Mouse (Mus musculus) spleen, postnatal 36 days (tissue): Measurements from ENCODE around the gene Enthd1.
A peak's percentile ranks its signal among the peaks of the same experiment; 100 is the strongest.

ENCODE experiments used
- DNase-seq, 2 experiments: peaks; one replicate each; pipeline ENCODE4 v3.0.0; 2022; ENCODE audit warnings: low spot score in 2 of 2, mixed read lengths in 1 of 2

The Enthd1 gene

DNA sequence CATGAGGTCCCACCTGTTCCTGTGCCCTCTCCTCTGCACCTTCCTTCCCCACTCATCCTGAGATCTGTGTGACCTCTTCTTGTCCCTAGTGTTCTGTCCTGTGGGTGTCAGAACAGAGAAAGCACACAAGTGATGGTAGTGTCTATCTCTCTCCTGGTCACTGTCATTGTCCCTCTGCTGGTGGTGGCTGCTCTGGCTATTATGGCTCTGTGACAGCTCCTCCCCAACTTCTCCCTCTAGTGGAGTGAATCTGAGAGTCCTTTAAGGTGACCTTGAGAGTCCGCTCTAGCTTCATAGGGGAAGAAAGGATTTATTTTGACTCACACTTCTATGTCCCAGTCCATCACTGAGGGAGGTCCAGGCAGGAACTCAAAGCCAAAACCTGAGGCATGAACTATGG, 79.4 kb downstream of the Enthd1 start:
- no peak for DNase-seq

DNA sequence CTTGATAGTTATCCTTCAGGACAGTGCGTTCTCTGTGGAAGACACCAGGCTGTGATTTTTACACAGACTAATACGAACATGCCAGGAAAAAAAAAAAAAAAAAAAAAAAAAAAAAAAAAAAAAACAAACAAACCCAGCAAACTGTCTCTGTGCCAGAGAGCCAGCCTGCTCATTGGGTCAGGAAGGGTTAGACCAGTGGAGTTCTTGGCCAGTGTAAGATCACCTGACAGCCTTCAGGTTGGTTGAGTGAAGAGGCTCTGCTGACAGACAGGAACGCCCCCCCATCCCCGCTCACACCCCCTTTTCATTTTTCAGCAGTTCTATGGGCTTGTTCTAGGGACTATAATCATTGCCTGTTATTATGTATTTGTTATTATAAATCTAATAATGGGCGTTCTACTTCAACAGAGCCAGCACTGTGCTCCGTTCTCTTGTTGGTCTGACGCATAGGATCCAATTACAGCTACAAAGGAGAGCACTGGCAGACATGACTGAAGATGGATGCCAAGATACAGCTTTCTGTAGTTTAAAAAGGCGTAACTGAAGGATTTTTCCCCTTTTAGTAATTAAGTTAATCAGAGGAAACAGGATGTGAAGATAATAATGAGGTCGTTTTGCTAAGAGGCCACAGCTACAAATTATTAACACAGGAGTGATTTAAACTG, 81.8 kb downstream of the Enthd1 start:
- no peak for DNase-seq

DNA sequence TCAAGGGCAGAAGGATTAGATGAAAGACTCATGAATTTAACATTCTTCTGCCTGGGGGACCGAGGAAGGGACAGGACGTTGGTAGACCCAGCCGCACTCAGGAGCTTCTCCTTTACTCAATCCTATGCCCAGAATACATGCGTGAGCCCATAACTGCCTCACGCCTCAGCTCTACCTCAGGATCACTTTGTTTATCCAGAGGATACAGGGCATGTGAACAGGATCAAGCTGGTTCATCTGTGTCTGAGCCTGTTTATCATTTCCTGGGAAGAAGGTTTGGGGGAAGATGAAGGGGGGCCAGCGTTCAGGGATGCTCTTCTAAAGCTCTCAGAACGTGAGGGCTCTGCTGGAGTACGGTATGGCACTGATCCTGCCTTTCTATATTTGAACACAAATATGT, 82.6 kb downstream of the Enthd1 start:
- DNase-seq, result no peak

DNA sequence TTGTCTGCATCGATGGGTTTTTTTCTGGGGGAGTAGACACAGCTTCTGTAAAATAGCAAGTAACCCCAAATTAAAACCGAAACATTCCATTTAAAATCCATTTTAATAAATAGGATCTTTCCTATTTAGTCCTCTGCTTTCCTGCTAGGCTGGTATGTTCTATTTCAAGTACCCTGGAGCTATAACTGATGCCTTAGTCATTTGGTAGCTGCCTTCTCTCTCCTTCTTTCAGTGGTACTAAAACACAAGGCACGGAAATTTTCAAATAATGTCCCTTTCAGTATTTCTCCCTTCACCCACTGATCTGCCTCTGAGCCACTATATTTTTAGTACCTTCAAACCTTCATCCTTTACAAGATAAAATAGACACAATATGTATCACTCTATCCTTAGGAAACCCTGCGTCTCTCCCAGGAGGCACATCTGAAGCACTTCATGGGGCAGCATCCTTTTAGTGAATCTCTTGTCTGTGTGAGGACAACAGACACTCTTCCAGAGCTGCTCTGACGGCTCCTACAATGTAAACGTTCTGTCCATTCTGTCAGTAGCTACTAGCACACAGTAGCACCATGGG, 90.4 kb downstream of the Enthd1 start:
- DNase-seq, result no peak

DNA sequence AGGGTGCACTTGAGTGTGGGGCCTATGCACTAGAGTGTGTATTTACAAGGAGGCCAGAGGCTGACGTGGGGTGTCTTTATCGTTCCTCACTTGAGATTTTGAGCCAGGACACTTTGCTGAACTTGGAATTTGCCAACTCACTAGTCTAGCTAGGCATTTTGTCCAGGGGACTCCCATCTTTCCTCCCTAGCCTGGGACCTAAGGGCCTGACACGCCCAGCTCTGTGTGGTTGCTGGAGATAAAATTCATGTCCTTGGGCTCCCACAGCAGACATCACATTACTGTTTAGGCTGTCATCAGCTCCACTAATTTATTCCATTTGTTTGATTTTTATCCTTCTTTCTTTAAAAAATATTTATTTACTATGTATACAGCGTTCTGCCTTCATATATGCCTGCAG, 97.1 kb downstream of the Enthd1 start:
- DNase-seq, result no peak

DNA sequence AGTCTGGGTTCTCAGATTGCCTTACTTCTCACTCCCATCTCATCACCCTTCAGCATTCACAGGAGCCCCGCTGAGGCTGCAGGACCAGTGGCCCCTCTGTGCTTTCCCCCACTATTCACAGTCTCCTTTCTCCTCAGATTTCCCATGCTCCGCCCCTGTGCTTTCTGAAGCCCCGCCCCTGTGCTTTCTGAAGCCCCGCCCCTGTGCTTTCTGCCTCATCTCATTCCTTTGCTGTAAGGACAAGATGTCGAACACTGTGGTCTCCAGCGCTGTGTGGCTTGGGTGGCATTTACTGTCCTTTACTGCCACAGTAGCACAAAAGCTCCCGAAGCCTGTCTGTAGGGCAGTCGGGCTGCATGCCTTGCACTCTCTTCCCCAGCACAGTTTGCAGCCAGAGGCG, 102.8 kb downstream of the Enthd1 start:
- DNase-seq, result no peak

DNA sequence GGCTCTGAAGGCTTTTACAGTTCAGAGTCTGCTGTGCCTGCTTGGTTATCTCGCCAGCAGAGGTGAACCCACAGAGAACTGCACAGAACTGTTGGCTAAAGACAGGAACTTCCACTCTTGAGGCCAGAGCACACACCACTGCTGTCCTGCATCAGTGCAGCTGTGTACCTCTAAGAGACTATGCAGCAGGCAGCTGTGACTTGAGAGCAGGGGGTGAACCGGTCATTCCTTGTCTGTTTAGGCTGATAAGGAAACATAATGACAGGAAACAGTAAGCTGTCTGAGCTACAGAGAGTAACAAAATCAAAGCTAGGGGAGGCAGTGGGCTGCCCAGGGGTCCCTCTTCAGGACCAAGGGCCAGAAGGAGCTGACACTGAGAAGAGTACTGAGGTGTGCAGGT, 103.5 kb downstream of the Enthd1 start:
- no peak for DNase-seq

DNA sequence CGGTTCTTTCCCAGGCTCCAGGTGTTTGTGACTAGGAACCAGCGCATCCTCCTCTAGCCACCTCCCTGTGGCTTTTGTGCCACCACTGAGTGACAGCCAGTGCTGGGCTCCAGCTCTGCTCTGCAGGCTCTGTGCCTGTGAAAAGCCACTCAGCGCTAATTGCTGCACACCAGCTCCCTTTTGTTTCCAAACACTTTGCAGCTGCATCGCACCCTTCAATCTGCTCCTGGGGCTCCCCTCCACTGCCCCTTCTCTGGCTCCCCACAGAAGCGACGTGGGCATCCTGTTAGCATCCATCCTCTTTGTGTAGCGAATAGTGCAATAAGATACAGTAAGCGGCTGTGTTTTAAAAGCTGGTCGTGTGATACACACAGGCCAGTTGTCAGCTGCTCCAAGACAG, 104.9 kb downstream of the Enthd1 start:
- no peak for DNase-seq

DNA sequence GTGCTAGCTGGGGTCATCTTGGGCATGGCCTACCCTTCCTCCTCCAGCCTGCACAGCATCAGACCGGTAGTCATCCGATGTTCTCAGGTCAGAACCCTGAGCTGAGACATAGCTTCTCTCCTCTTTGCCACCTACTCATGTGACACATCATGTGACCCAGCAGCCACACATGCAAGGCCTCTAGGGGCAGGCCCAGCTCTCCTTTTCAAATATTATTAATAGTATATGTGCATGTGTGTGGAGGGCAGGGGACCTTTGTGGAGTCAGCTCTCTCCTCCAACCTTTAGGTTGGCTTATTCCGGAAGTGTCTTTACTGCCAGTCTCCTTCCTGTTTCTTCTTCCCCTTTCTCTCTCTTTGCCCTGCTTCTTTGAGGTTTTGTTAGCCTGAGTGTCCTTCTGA, 107.0 kb downstream of the Enthd1 start:
- DNase-seq, result peak; percentile 49 to 53

DNA sequence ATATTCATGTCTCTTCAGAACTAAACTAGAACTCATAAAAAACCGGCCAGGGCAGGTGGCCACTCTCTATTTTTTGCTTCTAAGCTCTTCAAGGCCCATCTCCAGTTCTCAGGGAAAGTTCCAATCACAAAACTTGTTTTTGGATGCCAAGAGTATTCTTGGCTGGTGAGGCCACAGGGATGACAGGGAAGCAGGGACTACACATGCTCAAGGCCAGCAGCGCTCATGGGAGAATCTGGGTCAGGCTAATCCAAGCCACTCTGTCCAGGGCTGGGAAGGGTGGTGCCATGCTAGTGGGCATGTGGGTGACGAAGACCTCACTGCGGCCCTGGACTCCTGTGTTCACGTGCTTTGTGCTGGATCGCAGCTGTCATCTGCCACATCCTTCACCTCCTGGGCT, 110.5 kb downstream of the Enthd1 start:
- DNase-seq, result no peak

DNA sequence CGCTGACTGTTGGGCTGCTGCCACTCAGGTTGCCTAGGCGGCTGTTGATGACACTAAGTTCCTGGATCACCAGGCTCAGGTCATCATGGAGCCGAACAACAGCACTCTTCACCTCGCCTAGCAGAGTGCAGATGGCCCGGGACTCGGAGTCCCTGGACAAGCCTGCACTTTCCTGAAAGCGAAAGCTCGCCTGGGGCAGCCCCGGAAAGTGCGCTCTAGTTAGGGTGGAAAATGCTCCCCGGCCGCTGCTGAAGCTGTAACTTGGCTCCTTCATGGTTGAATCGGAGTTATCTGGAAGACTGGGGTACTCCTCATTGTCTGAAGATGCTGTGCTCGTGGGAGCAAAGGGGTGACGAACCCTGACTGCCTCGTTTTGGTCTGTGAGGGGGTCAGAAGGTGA, 112.5 kb downstream of the Enthd1 start:
- DNase-seq, result no peak

DNA sequence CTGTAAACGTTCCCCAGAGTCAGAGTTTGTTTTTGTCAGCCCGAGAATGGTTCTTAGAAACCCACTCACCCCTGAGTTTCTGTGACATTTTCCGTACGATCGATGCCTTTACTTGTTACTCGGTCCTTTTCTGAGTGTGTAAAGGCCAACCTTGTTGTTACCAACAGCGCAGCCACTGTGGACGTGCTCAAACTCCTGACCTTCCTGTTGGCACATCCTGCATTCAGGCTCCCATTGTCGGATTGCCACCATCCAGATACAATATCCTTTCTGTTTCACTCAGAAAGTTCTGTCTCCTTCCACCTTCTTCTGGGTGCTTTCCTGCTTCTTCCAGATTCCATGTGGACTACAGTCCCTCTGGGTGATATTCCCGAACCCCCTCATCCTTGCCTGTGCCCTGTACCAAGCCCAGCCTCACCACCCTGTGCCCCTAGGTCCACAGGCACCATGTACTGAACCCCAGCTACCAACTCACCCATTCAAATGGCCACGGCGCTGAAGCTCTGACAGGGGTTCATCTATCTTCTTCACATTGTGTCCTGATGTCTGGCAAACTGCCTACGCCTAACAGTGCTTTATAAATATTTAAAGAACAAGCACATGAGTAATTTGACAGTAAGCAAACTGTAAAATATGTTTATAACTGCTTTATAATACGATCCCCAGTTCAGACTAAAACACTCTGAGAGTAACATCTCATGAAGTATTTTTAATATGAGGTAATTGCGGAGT, 118.8 kb downstream of the Enthd1 start:
- no peak for DNase-seq

DNA sequence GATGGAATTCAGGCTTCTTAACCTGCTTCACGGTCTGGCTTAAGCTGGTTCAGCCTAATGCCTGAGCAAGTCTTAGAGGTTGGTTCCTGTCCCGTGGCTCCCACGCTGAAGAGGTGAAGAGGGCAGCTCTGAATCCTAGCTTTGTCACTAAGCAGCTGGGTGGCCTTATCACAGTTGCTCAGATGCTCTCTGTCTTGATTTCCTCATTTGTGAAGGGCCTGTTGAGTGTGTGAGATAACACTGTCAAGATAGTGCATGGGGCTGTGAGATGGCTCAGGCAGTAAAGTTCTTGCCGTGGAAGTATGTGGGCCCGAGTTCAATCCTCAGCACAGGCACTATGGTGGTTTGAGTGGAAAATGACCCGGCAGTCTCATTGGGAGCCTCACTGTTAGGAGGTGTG, 124.8 kb downstream of the Enthd1 start:
- DNase-seq, result no peak

DNA sequence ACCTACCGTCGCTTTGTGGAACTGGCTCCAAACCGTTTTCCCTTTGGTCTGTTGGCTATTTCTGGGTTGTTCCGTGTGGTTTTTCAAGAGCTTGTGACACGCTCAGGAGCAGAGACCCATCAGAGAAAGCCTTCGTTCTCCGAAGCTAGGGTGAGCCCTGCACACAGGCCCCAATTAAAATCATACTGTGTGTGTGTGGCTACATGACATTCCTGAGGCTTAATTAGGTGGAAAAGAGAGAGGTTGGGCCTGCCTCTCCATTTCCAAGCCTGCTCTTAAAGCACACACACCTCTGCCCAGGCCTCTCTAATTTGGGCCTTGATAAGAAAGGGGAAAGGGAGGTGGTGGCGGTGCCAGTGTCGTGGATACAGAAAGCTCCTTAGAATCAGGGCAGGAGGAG, 126.5 kb downstream of the Enthd1 start:
- no peak for DNase-seq

DNA sequence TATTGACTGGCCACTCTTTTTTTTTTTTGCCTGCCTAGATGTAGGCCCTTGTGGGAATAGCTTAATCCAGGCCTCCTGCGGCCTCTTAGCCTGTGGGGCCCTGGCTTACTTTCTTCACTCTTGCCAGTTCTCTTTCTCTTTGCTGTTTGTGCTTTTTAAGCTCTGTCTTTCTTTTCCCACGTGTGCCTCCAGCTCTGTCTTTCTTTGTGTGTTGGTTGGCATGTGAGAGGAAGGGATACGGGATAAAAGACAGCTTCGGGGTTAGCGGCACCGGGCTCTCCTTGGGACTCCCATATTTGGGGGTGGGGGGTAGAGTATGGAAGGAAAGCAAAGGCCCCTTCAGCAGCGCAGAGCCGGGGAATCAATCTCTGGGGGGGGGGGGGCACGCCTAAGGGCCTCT, 127.0 kb downstream of the Enthd1 start:
- no peak for DNase-seq

DNA sequence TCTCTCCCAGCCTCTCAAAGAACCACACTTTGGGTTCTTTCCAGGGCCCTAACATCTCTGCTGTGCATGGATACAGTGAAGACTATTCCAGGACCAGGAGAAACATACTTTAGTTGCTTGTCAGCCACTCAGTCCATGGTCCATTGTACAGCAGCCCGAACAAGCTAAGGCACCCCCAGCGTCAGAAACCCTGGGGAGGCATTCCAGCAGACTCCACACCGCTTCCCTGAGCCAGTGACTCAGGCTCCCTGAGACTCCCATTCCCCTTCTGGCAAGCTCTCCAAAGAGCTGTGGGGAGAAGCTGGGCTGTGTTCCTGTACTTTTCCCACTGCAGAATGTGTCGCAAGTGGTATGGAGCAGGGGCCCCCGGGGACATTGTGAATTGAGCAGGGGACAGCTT, 128.0 kb downstream of the Enthd1 start:
- DNase-seq, result no peak

DNA sequence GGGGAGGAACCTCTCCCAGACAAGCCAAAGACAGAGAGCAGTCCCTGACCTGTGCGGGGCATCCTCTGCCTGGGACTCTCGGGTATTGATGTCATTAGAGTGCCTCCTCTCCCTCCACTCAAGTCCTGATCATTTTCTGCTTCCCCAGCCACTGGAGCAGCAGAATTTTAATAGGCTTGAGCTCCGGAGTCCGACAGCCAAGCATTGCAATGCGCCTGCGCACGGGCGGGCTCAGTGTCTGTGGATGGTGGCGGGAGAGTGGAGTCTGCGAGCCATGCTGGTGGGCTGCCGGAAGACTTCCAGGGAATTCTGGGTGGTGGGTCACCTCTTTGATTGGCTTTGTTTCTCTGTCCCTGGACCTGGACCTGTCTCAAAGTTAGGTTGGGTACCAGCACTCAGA, 134.6 kb downstream of the Enthd1 start:
- no peak for DNase-seq

DNA sequence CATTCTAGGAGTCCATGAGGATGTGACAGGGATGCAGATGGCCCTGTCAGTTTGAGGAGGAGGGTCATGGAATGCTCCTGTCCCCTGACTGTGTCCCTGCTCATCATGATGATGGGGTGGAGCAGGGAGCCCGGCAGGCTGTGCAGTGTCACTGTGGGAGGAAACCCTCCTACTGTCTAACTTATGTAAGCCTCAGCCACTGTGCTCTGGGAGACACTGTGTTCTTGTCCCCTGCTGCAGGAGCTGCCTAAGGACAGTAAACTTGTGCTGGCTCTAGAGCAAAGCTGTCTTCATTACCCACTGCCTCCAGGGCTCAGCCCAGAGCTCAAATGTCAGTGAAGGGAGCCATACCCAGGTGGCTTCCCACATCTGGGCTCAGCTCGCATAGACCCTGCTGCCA, 146.8 kb downstream of the Enthd1 start:
- DNase-seq, result no peak

DNA sequence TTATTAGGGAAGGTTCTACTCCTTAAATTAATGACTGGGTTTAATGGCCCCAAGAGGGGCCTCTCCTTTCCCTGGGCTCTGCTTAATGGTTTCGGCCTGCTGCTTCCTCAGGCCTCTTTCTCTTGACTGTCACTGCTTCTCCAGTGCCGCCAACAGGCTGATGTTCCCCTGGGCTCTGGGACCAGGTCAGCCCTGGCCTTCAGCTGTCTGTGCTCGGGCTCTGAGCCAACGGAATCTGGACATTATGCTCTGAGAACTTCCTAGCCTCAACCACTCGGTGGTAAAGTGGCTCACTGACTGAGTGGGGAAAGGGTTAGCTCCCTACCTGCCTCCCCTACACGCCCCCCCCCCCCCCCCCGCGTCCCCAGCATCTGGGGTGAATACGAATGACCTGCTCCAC, 147.9 kb downstream of the Enthd1 start:
- no peak for DNase-seq

DNA sequence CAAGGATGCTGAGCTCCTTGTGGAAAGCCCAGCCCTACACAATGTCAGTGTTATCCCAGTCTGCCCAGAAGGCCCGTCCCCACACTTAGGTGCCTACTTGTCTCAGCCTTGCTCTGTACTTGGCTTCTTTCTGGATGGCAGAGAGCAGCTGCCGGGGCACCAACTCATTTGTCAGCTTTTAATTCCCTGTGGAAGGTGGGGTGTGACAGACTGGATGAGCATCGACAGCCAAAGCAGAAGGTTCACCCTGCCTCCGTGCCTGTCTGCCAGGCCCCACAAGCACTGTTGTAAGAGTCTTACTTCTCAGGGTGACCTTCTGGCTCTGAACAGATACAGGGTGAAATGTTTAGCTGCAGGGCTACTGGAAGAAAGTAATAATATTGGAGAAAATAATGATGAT, 149.8 kb downstream of the Enthd1 start:
- no peak for DNase-seq

DNA sequence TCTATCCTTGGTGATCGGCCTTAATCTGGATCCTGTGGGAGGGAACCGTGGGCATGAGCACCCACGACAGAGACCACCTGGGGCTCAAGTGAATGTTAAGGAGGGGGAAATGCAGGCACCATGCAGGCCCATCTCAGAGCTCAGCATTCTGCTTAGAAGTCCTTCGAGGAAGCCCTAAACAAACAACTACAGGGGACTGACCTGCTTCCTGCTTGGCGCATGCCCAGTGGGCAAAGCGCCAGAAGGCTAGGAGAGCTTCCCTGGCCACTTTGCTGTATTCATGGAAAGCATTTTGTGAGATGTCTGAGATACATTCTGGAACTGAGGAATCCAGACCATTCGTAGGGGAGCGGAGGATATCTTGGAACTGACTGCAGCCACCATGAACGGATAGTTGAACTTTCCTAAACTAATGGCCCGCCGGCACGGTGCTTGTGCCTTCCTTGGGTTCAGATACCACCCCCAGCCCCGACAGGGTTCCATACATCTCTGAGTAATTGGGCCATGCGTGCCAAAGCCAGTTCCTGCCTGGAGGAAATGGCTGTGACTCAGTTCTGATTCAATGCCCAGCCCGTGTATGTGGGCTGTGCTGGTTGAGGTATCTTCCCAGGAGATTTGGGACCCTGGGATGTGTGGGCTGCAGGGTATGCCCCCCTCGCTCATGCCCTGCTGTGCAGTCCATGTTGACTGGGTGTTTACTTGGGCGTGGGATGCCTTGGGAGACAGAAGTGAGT, 150.8 kb downstream of the Enthd1 start:
- no peak for DNase-seq

DNA sequence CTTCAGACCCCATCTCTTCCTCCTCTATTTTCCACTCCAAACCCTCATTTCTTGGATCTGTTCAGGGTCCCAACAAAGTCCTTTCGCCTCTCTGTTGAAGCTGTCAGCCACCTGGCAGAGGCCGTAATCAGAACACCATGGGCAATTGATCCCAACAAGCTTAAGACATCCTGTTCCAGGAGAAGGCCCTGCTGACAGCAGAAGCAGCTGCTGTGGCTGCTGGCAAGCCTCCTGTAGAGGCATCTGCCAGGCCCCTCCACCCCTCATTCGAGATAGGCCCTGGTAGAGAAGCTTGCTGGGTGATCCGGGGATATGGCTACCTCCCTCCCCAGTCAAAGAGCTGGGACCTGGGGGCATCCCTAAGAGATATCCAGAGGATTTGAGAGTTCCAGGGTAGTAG, 151.9 kb downstream of the Enthd1 start:
- DNase-seq, result no peak

DNA sequence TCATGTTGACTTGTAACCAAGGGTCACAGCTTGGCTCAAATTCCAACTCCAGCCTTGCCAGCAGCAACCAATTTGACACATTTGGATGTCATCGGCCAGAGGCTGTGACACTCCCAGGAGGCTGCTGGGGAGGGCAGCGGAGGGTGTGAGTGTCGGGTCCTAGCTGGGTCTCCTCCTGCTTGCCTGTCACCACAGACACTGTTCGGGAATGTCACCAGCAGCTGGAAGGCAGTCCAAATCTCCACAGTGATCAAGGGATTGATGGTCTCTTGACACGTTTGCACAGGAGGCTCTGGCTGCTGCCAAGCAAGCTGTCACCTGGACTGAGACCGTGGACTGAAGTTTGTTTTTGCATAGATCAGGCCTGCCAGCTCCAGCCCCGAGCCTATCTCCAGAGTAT, 154.3 kb downstream of the Enthd1 start:
- DNase-seq, result no peak
